Mouse (Mus musculus) bone marrow, adult 2 months (tissue): Measurements from ENCODE around the gene Dact1. TPM values are rescaled to one million over a fixed set of nuclear protein-coding genes. Genes with fewer than 3 reads are reported as not detected.

ENCODE experiments used
- H3K27ac ChIP-seq: fragments of 200-500 bp; 2 replicates; pipeline ENCODE4 v1.5.1; 2012; ENCODE audit warnings: low read depth, mild to moderate bottlenecking, control low read depth, inconsistent platforms, low read length; ENCODE audit not compliant: control insufficient read depth, poor library complexity, insufficient read depth
- H3K4me1 ChIP-seq: fragments of 200-500 bp; 2 replicates; pipeline ENCODE4 v1.6.1; 2011; ENCODE audit warnings: low read length; ENCODE audit not compliant: control insufficient read depth, insufficient read depth
- H3K4me3 ChIP-seq: fragments of 200-500 bp; replicated peaks from 2 replicates; pipeline ENCODE3; 2011; ENCODE audit warnings: mild to moderate bottlenecking, low read depth, low read length, control low read depth; ENCODE audit not compliant: control insufficient read depth
- CTCF ChIP-seq: fragments of 200-500 bp; IDR thresholded peaks from 2 replicates; pipeline ENCODE4 v1.5.1; 2011; ENCODE audit warnings: low read length, control low read depth; ENCODE audit not compliant: control insufficient read depth, insufficient read depth
- POLR2A ChIP-seq: fragments of 200-500 bp; IDR thresholded peaks from 2 replicates; pipeline ENCODE4 v1.6.1; 2011; ENCODE audit warnings: low read depth, mild to moderate bottlenecking, control low read depth, low read length, borderline replicate concordance; ENCODE audit not compliant: control insufficient read depth
- WGBS: fragments of 180-500 bp; shearing (Covaris S2); methylation state at CpG from one replicate; pipeline ENCODE4 v1.1.7; 2018; 5-methylcytosine and 5-hydroxymethylcytosine counted together
- polyA plus RNA-seq: library from polyadenylated mRNA; stranded (reverse); fragments of >200 nt; gene quantifications from 2 replicates; pipeline ENCODE4 v1.2.4, GENCODE M21; 2011; ENCODE audit warnings: low replicate concordance; ENCODE audit not compliant: missing spikeins, insufficient read depth, insufficient read length

Dact1 gene
- polyA plus RNA-seq, 1 experiment = 2.4 TPM

DNA sequence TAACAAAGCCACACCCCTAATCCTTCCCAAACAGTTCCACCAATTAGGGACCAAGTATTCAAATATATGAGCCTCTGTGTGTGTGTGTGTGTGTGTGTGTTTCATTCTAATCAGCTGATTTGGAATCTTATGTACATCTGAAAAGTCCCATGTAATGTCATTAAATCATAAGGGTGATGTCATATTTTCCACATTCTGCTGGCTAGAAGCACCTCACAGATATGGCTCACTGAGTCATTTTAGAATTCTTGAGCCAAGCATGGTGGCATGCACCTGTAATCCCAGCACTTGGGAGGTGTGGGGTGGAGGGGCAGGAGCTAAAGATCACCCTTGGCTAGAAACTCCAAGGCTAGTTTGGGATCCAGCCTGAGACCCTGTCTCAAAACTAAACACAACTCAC, 24.3 kb upstream of the Dact1 start:
- Histone ChIP-seq H3K4me1 (no peaks in the 10 kb centered on the region), H3K27ac (no peak overlapping the region), H3K4me3 (no peak overlapping the region)
- no peak for TF ChIP-seq CTCF
- no peak for TF ChIP-seq POLR2A

DNA sequence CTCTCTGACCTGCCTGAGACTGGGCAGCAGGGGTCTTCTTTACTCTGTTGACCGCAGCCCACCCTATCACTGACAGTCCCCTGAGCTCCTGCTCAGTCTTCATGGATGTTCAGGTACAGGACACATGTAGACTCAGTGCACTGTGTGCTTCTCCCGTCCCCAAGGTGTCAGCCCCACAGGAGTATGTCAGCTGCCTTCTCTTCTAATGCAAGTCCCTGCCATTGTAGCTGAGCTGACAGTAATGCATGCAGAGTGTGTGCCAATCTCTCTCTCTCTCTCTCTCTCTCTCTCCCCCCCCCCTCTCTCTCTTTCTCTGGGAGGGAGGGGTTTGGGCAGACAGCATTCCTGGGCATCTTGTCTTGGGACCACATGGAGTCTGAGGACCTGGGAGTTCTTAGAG, 19.2 kb upstream of the Dact1 start:
- H3K27ac ChIP-seq = no peak overlapping the region
- H3K4me3 ChIP-seq = no peak overlapping the region
- no peaks in the 10 kb centered on the region for H3K4me1 ChIP-seq
- TF ChIP-seq POLR2A (no peak), CTCF (no peak)
- 81% methylated on average over 2 of the region's 2 CpGs for WGBS

DNA sequence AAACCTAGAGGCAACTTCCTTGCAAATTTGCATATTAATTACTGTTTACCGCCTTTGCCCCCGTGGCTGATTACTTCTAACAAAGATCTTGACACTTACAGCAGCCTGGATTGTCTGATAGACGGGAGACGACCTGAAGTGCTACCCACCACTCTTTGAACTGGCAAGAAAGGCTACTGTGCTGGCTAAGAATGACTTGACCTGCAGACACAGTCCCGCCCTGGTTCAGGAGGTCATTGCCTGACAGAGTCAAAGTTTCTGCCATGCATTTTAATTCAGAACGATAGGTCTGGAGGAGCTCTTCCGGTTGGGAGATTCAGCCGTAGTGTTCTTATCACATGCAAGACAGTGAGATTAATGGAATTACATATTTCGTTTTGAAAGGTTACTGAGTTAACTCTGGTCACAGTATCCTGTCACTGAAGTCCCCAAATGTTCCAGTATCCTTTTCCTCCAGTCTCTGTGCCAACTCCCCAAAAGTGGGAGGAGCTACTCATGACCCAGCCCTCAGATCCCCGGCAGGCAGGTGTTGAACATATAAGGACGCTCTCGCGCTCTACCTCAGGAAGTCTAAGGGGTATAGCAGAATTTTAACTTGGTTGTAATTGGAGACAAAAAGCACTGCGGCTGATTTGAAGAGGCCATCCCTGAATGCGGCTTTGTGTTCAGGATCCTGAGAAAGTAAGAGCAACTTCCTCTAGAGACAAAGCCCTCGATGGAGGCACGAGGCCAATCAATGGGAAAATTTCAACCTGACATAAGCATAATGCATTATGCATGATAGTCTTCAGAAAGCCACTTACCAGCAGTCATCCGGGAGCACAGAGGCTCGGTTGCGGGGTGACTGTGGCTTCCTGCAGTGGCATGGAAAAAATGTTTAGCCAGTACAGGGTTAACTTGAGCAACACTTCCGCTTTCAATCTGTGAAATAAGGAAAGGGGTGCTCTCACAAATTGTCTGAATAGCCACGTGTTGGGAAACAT, 15.4 kb upstream of the Dact1 start:
- WGBS = 22% methylated on average over 22 of the region's 22 CpGs
- Histone ChIP-seq H3K4me1 (no peaks in the 10 kb centered on the region), H3K4me3 (peak overlapping the region; percentile 8), H3K27ac (no peak overlapping the region)
- TF ChIP-seq POLR2A (no peak), CTCF (no peak)

DNA sequence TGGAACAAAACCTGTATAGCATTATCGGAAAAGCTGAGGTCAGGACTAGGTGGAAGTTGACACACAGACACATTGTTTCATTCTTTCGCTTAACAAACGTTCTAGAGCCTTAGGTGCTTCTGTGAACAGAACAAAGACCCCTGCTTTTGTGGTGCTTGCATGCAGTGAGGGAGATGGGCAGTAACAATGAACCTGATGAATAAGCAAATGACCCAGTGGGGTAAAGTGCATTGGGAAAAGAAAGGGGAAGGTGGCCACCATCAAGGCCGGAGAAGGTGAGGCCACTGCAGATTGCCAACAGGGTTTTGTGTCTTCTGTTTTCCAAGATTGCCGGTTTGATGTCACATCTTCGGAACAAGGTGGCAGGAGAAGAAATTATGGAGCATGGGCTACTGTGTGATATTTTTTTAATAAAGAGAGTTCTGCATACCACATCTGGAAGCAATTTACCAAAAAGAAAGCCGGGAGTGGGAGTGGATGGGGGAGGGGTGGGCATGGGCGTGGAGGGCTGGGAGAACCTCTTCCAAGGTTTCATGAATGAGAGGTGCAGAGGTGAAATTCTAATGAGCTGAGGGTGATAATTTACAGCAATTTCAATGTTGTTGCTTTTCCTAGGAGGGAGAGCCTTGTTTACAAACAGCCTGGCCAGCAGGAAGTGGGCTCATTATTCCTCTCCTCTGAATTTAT, 12.7 kb upstream of the Dact1 start:
- TF ChIP-seq POLR2A (no peak), CTCF (no peak)
- WGBS = 81% methylated on average over 8 of the region's 8 CpGs
- Histone ChIP-seq H3K4me1 (no peaks in the 10 kb centered on the region), H3K27ac (no peak overlapping the region), H3K4me3 (no peak overlapping the region)

DNA sequence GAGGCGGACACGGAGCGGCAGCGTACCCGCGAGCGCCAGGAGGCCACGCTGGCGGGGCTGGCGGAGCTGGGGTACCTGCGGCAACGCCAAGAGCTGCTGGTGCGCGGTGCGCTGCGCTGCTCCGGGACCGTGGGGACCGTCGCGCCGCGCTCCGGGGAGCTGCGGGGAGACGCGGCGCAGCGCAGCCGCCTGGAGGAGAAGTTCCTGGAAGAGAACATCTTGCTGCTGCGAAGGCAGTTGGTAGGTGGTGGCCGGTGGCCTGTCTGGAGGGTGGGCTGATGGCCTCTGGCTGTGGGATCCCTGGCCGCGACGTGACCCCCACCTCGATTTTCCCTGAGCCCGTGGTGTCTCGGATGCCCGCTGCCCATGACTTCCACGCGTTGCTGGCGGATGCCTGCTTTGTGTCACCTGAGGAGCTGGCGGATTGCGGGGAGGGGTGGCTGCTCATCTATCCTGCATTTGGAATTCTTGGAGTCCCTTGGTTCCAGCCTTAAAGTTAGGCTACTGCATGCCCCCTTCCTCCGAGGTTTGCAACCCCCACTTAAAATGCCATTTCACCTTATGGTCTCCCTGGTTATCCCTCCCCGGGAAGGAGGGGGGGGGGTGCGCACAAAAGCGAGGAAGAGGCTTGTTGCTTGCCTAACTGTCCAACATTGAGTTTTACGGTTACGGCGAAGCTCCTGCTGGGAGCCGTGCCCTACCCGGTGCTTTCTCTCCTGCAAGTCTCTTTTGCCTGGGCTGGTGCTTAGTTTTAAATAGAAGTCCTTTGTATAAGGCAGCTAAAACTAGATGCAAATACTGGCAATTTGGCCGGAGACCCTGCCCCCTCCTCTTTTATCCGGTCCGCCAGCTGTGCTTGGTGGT, 616 bp downstream of the Dact1 start:
- Histone ChIP-seq H3K4me3 (no peak overlapping the region), H3K4me1 (no peaks in the 10 kb centered on the region), H3K27ac (no peak overlapping the region)
- 4% methylated on average over 56 of the region's 56 CpGs for WGBS
- TF ChIP-seq POLR2A (no peak), CTCF (no peak)

DNA sequence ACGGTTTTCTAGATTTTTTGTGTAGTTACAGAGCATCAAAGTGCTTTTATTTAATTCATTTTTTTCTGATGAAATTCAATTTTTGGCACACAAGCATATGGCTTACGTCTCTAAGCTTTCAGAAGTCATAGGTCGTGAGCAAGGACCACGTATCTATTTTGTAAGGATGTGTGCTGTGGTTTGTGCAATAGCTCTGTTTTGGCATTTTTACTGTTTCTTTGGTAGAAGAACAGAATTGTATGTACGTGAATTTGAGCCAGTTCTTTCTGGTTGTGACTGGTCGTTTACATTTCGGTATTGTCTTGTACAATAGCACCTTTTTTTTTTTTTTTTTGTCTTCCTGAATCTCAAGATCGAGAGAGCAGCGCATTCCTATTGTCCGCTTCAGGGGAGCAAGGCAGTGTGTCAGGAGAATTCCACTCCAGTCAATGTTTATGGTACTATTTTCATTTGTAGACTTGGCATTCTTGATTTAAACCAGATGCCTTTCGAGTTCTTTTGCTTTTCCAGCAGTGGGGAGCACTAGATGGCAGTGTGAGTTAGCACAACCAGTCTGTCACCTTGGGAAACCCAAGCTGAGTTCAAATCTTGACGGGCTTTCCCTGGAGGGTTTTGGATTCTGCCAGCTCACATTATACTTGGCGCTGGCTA, 1.7 kb downstream of the Dact1 start:
- H3K4me1 ChIP-seq = no peaks in the 10 kb centered on the region
- 27% methylated on average over 13 of the region's 13 CpGs for WGBS
- H3K27ac ChIP-seq = no peak overlapping the region
- no peak for TF ChIP-seq POLR2A
- TF ChIP-seq CTCF = no peak
- no peak overlapping the region for H3K4me3 ChIP-seq

DNA sequence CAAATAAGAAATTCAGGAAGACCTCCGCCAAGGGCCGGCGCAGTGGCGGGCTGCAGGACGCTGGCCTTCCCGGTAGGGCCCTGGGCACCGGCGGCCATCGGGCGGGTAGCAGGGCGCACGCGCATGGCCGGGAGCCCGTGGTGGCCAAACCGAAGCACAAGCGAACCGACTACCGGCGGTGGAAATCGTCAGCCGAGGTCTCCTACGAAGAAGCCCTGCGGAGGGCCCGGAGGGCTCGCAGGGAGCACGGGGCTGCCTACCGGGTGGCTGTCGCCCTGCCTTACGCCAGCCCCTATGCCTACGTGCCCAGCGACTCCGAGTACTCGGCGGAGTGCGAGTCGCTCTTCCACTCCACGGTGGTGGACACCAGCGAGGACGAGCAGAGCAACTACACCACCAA, 8.6 kb downstream of the Dact1 start:
- TF ChIP-seq CTCF (no peak), POLR2A (no peak)
- Histone ChIP-seq H3K4me3 (no peak overlapping the region), H3K27ac (no peak overlapping the region; the same call in 1 of the 2 replicates), H3K4me1 (no peaks in the 10 kb centered on the region)
- WGBS = 93% methylated on average over 40 of the region's 40 CpGs
